Mouse (Mus musculus): ENCODE measurements around the gene Sp8. TPM values are rescaled to one million over a fixed set of nuclear protein-coding genes. Genes with fewer than 3 reads are reported as not detected.

Sp8 gene
- total RNA-seq, 2 experiments from 2014 or later, result 1.7 to 3.9 TPM

GRCm38 (mm10) chr12:118847861-118848495 is 1.8 kb downstream of the Sp8 start:
- intact Hi-C loops (cut with DNase I), result loop anchor here (2.0 to 5.0 kb wide), 2 partner anchors 389 to 791 kb away; no protein-coding TSS in a partner anchor
- DNase-seq (ENCODE audit: low spot score in 2 of 2), result no peak

GRCm38 (mm10) chr12:118848496-118849202 is 2.5 kb downstream of the Sp8 start:
- DNase-seq (ENCODE audit: low spot score in 2 of 2), result no peak
- intact Hi-C loops (cut with DNase I), result loop anchor here (2.0 to 5.0 kb wide), 2 partner anchors 390 to 791 kb away; no protein-coding TSS in a partner anchor

- no peak for DNase-seq (ENCODE audit: low spot score in 2 of 2)
- intact Hi-C loops (cut with DNase I), result loop anchor here (2.0 to 5.0 kb wide), 2 partner anchors 391 to 792 kb away; no protein-coding TSS in a partner anchor
These were observed 3.2 kb downstream of the Sp8 start for GRCm38 (mm10) chr12:118849203-118849861.

- intact Hi-C loops (cut with DNase I), result loop anchor here (2.0 to 10.0 kb wide), 5 partner anchors 193 to 1465 kb away; partner anchors contain the start of gene Sp4
- DNase-seq (ENCODE audit: low spot score in 2 of 2), result no peak
These were observed 3.9 kb downstream of the Sp8 start for GRCm38 (mm10) chr12:118849996-118850395.

GRCm38 (mm10) chr12:118850851-118851410 is 4.8 kb downstream of the Sp8 start:
- no peak for DNase-seq (ENCODE audit: low spot score in 2 of 2)
- intact Hi-C loops (cut with DNase I), result loop anchor here (5.0 to 10.0 kb wide), 3 partner anchors 194 to 1466 kb away; partner anchors contain the start of gene Sp4

GRCm38 (mm10) chr12:118853331-118853730 is 7.2 kb downstream of the Sp8 start:
- no peak for DNase-seq (ENCODE audit: low spot score in 2 of 2)
- intact Hi-C loops (cut with DNase I), result loop anchor here (5.0 to 10.0 kb wide), 3 partner anchors 196 to 1469 kb away; partner anchors contain the start of gene Sp4

GRCm38 (mm10) chr12:118854401-118854800 is 8.3 kb downstream of the Sp8 start:
- intact Hi-C loops (cut with DNase I), result loop anchor here (2.0 to 10.0 kb wide), 4 partner anchors 18 to 1470 kb away; partner anchors contain the start of gene Sp4
- DNase-seq (ENCODE audit: low spot score in 2 of 2), result no peak

- peak in 1 of 2 experiments; percentile 62 for DNase-seq (ENCODE audit: low spot score in 2 of 2)
- intact Hi-C loops (cut with DNase I), result loop anchor here (2.0 to 10.0 kb wide), 5 partner anchors 18 to 1470 kb away; partner anchors contain the start of gene Sp4
These were observed 8.8 kb downstream of the Sp8 start for GRCm38 (mm10) chr12:118854831-118855453.

GRCm38 (mm10) chr12:118856151-118856550 is 10.0 kb downstream of the Sp8 start:
- intact Hi-C loops (cut with DNase I), result loop anchor here (5.0 to 10.0 kb wide), 2 partner anchors 1049 to 1471 kb away; no protein-coding TSS in a partner anchor
- no peak for DNase-seq (ENCODE audit: low spot score in 2 of 2)

- intact Hi-C loops (cut with DNase I), result no loop called here
- no peak for DNase-seq (ENCODE audit: low spot score in 2 of 2)
These were observed 26.5 kb downstream of the Sp8 start for GRCm38 (mm10) chr12:118872673-118873072.

- intact Hi-C loops (cut with DNase I), result no loop called here
- no peak for DNase-seq (ENCODE audit: low spot score in 2 of 2)
These were observed 36.7 kb downstream of the Sp8 start for GRCm38 (mm10) chr12:118882790-118883189.

GRCm38 (mm10) chr12:118887964-118888363 is 41.8 kb downstream of the Sp8 start:
- intact Hi-C loops (cut with DNase I), result no loop called here
- no peak for DNase-seq (ENCODE audit: low spot score in 2 of 2)

Other genes starting within 250 kb of the Sp8 start
- not detected for gene Abcb5, start 120.1 kb downstream of the Sp8 start, total RNA-seq (2021)

Measured in left cerebral cortex, postnatal 36 days (tissue).